Mouse (Mus musculus) myocyte (in vitro differentiated cells): Measurements from ENCODE around the gene Pomgnt2. TPM values are rescaled to one million over a fixed set of nuclear protein-coding genes. Genes with fewer than 3 reads are reported as not detected.

Experiments used
- H3K27me3 ChIP-seq: one replicate; pipeline ENCODE4 v1.6.1; 2011; ENCODE audit not compliant: control insufficient read depth, insufficient read depth, insufficient read length
- H3K36me3 ChIP-seq: one replicate; pipeline ENCODE4 v1.6.1; 2011; ENCODE audit not compliant: control insufficient read depth, insufficient read depth
- H3K4me2 ChIP-seq: one replicate; pipeline ENCODE4 v1.6.1; 2011; ENCODE audit warnings: low read depth, control low read depth
- H3K4me3 ChIP-seq: one replicate; pipeline ENCODE4 v1.5.1; 2011; ENCODE audit warnings: mild to moderate bottlenecking, control low read depth, moderate library complexity
- H3K79me2 ChIP-seq: one replicate; pipeline ENCODE4 v1.6.1; 2011; ENCODE audit not compliant: control insufficient read depth, insufficient read depth
- H3ac ChIP-seq: one replicate; pipeline ENCODE4 v1.6.1; 2011; ENCODE audit not compliant: control insufficient read depth, insufficient read length
- CEBPB ChIP-seq: IDR thresholded peaks from 2 replicates; pipeline ENCODE4 v1.6.1; 2011; ENCODE audit warnings: mild to moderate bottlenecking, moderate library complexity; ENCODE audit not compliant: poor library complexity, insufficient read depth, severe bottlenecking
- E2F4 ChIP-seq: IDR thresholded peaks from one replicate; pipeline ENCODE4 v1.6.1; 2011; ENCODE audit warnings: mild to moderate bottlenecking, control low read depth, moderate library complexity; ENCODE audit not compliant: insufficient read depth
- MAX ChIP-seq: IDR thresholded peaks from one replicate; pipeline ENCODE4 v1.6.1; 2011; ENCODE audit warnings: low read depth, mild to moderate bottlenecking, control low read depth
- MYOD1 ChIP-seq, 3 experiments: IDR thresholded peaks; one replicate each; pipeline ENCODE4 v1.6.1; 2011; ENCODE audit warnings: control low read depth in 2 of 3, low read depth in 2 of 3, mild to moderate bottlenecking in 2 of 3, moderate library complexity in 1 of 3; ENCODE audit not compliant: insufficient read length in 2 of 3, control insufficient read depth in 1 of 3
- MYOG ChIP-seq, 3 experiments: IDR thresholded peaks; one replicate each; pipeline ENCODE4 v1.6.1; 2011; ENCODE audit warnings: control low read depth in 2 of 3, low read depth in 2 of 3, mild to moderate bottlenecking in 2 of 3; ENCODE audit not compliant: insufficient read length in 2 of 3, control insufficient read depth in 1 of 3, insufficient read depth in 1 of 3
- POLR2A ChIP-seq: IDR thresholded peaks from one replicate; pipeline ENCODE4 v1.6.1; 2011; ENCODE audit warnings: low read depth, mild to moderate bottlenecking, control low read depth, moderate library complexity; ENCODE audit not compliant: insufficient read length
- POLR2AphosphoS2 ChIP-seq: IDR thresholded peaks from one replicate; pipeline ENCODE4 v1.6.1; 2011; ENCODE audit warnings: low read depth, control low read depth; ENCODE audit not compliant: insufficient read length
- REST ChIP-seq: IDR thresholded peaks from one replicate; pipeline ENCODE4 v1.6.1; 2011; ENCODE audit warnings: mild to moderate bottlenecking, control low read depth, moderate library complexity; ENCODE audit not compliant: insufficient read depth, insufficient read length
- SRF ChIP-seq: IDR thresholded peaks from one replicate; pipeline ENCODE4 v1.6.1; 2011; ENCODE audit warnings: low read depth; ENCODE audit not compliant: control insufficient read depth, insufficient read length
- TCF12 ChIP-seq: IDR thresholded peaks from one replicate; pipeline ENCODE4 v1.6.1; 2011; ENCODE audit warnings: mild to moderate bottlenecking, control low read depth; ENCODE audit not compliant: poor library complexity, insufficient read depth, severe bottlenecking
- TCF3 ChIP-seq: IDR thresholded peaks from one replicate; pipeline ENCODE4 v1.6.1; 2011; ENCODE audit warnings: low read depth, control low read depth; ENCODE audit not compliant: insufficient read length
- USF1 ChIP-seq: IDR thresholded peaks from one replicate; pipeline ENCODE4 v1.6.1; 2011; ENCODE audit warnings: low read depth, mild to moderate bottlenecking, control low read depth, moderate library complexity
- polyA plus RNA-seq: library from polyadenylated mRNA; unstranded; fragments of >200 nt; fragmentation: generic; extraction: Trizol; gene quantifications from one replicate; pipeline ENCODE4 v1.2.1, GENCODE M21; 2012; ENCODE audit warnings: missing spikeins

Pomgnt2 gene
- polyA plus RNA-seq, 1 experiment: 2.2 TPM

DNA sequence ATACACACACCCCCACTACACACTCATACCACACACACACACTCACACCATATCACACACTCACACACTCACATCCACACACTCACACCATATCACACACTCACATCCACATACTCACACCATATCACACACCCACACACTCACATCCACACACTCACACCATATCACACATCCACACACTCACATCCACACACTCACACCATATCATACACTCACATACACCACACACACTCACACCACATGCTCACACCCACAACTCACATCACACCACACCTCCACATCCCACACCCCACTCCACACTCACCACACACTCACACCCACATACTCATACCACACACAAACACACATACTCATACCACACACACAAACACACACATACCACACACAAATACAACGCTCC is 38.0 kb upstream of the Pomgnt2 start:
- TF ChIP-seq MYOG (IDR thresholded peaks at IDR 0.05; ENCODE audit: control insufficient read depth in 1 of 3, insufficient read depth in 1 of 3, insufficient read length in 2 of 3, low read depth in 2 of 3): no peak
- no peak for TF ChIP-seq SRF
- TF ChIP-seq TCF3: no peak
- no peak for TF ChIP-seq USF1
- TF ChIP-seq POLR2AphosphoS2: no peak
- no peak for TF ChIP-seq REST
- no peak for TF ChIP-seq POLR2A
- TF ChIP-seq MAX: no peak
- H3K4me3 ChIP-seq: no peak overlapping the region
- no peaks in the 10 kb centered on the region for H3K79me2 ChIP-seq
- no peak overlapping the region for H3K4me2 ChIP-seq
- H3K27me3 ChIP-seq: peaks cover 15% of the 10 kb centered on the region
- no peaks in the 10 kb centered on the region for H3K36me3 ChIP-seq
- H3ac ChIP-seq: no peak overlapping the region

GRCm38 (mm10) chr9:122032071-122032470 is 35.2 kb upstream of the Pomgnt2 start:
- H3K4me2 ChIP-seq: no peak overlapping the region
- no peak for TF ChIP-seq E2F4
- TF ChIP-seq USF1: no peak
- no peak for TF ChIP-seq MYOD1 (IDR thresholded peaks at IDR 0.05; ENCODE audit: control insufficient read depth in 1 of 3, insufficient read length in 2 of 3, low read depth in 2 of 3)
- TF ChIP-seq CEBPB: no peak
- TF ChIP-seq TCF3: no peak
- no peak for TF ChIP-seq SRF
- no peak for TF ChIP-seq REST
- no peak for TF ChIP-seq TCF12
- TF ChIP-seq MAX: no peak
- TF ChIP-seq MYOG (IDR thresholded peaks at IDR 0.05; ENCODE audit: control insufficient read depth in 1 of 3, insufficient read depth in 1 of 3, insufficient read length in 2 of 3, low read depth in 2 of 3): no peak
- TF ChIP-seq POLR2A: no peak
- no peak for TF ChIP-seq POLR2AphosphoS2
- no peaks in the 10 kb centered on the region for H3K36me3 ChIP-seq

GRCm38 (mm10) chr9:122030706-122031105 is 33.8 kb upstream of the Pomgnt2 start:
- H3K79me2 ChIP-seq: no peaks in the 10 kb centered on the region
- TF ChIP-seq MYOD1 (IDR thresholded peaks at IDR 0.05; ENCODE audit: control insufficient read depth in 1 of 3, insufficient read length in 2 of 3, low read depth in 2 of 3) (no peak), USF1 (no peak), POLR2AphosphoS2 (no peak), MYOG (IDR thresholded peaks at IDR 0.05; ENCODE audit: control insufficient read depth in 1 of 3, insufficient read depth in 1 of 3, insufficient read length in 2 of 3, low read depth in 2 of 3) (no peak)
- H3K4me3 ChIP-seq: no peak overlapping the region
- H3ac ChIP-seq: no peak overlapping the region
- no peaks in the 10 kb centered on the region for H3K36me3 ChIP-seq
- no peak overlapping the region for H3K4me2 ChIP-seq
- H3K27me3 ChIP-seq: peaks cover 11% of the 10 kb centered on the region

More at GRCm38 (mm10) chr9:122032071-122032470, 35.2 kb upstream of the Pomgnt2 start:
- Histone ChIP-seq H3ac (no peak overlapping the region), H3K4me3 (no peak overlapping the region), H3K79me2 (no peaks in the 10 kb centered on the region), H3K27me3 (peaks cover 11% of the 10 kb centered on the region)

- H3K4me3 ChIP-seq: no peak overlapping the region
- no peak overlapping the region for H3ac ChIP-seq
- no peaks in the 10 kb centered on the region for H3K36me3 ChIP-seq
- H3K27me3 ChIP-seq: peaks cover 10% of the 10 kb centered on the region
- H3K79me2 ChIP-seq: no peaks in the 10 kb centered on the region
- no peak for TF ChIP-seq MYOD1 (IDR thresholded peaks at IDR 0.05; ENCODE audit: control insufficient read depth in 1 of 3, insufficient read length in 2 of 3, low read depth in 2 of 3)
- no peak for TF ChIP-seq USF1
- TF ChIP-seq TCF12: no peak
- TF ChIP-seq E2F4: no peak
- no peak for TF ChIP-seq MAX
- TF ChIP-seq POLR2A: no peak
- TF ChIP-seq TCF3: no peak
- TF ChIP-seq SRF: no peak
- no peak for TF ChIP-seq POLR2AphosphoS2
- TF ChIP-seq MYOG (IDR thresholded peaks at IDR 0.05; ENCODE audit: control insufficient read depth in 1 of 3, insufficient read depth in 1 of 3, insufficient read length in 2 of 3, low read depth in 2 of 3): no peak
- no peak for TF ChIP-seq CEBPB
- TF ChIP-seq REST: no peak
- H3K4me2 ChIP-seq: no peak overlapping the region
Measured at GRCm38 (mm10) chr9:122029765-122030164, 32.9 kb upstream of the Pomgnt2 start.
